Mouse (Mus musculus) gonadal fat pad, adult 2 months (tissue): Measurements from ENCODE around the gene Cox11. TPM values are rescaled to one million over a fixed set of nuclear protein-coding genes. Genes with fewer than 3 reads are reported as not detected.

Experiments used
- polyA plus RNA-seq: library from polyadenylated mRNA; depleted of rRNA; stranded (reverse); fragments of >200 nt; gene quantifications from 2 replicates; pipeline ENCODE4 v1.2.3, GENCODE M21; 2012; rRNA removed

The Cox11 gene
- polyA plus RNA-seq, 1 experiment: 7.3 TPM

Other genes starting within 250 kb of the Cox11 start
- gene Hlf, start 247.3 kb upstream of the Cox11 start, polyA plus RNA-seq: 12.8 and 14.3 TPM in 2 replicates
- gene Stxbp4, start 89 bp upstream of the Cox11 start, polyA plus RNA-seq: 1.9 and 2.4 TPM in 2 replicates
- gene Tom1l1, start 50.2 kb downstream of the Cox11 start, polyA plus RNA-seq: 4.6 and 6.3 TPM in 2 replicates